Mouse (Mus musculus) embryo, embryonic 10.5 days (tissue): ENCODE data around the gene Atp6v1c2.

Experiments
- DNase-seq: peaks from one replicate; pipeline ENCODE4 v3.0.0-alpha.2; 2015; ENCODE audit warnings: low spot score

The Atp6v1c2 gene

DNA sequence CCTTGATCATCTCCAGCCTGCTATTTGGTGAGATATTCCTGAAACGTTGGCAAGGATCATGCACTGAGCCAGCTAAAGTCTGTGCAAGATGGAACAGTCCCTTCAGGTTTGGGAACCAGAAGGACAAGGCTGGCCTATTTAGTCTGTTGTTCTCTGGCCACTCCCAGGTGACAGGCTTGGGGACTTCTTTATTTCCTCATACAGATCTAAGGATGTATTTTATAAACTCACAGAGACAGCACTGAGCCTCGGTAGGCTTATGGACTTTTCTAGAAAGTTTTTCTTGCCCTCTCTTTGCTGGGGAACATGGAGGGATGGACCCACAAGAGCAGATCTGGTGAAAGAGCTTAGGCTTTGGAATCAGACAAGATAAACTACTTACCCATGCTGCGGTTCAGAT lies at the start of gene Atp6v1c2:
Atp6v1c2 (minus strand) TSS at position 101 of the 400 bp plus-strand sequence.
- DNase-seq: no peak

DNA sequence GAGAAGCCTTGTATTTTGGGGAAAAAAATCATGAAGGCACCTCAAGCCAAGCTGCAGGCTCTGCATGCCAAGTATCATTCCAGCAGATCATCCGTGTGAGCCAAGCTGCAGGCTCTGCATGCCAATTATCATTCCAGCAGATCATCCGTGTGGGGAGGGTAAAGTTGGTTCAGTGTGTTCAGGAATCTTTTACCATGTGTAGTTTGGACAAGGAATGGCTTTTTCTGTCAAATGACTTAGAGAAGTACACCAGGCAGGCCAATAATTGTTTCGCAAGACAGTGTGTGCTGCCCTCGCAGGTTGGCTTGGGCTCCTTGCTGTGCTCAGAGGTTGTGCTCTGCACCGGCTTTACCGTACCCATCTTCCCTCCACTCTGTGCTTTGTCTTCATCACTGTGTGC lies 47.4 kb upstream of the Atp6v1c2 start:
- no peak for DNase-seq

DNA sequence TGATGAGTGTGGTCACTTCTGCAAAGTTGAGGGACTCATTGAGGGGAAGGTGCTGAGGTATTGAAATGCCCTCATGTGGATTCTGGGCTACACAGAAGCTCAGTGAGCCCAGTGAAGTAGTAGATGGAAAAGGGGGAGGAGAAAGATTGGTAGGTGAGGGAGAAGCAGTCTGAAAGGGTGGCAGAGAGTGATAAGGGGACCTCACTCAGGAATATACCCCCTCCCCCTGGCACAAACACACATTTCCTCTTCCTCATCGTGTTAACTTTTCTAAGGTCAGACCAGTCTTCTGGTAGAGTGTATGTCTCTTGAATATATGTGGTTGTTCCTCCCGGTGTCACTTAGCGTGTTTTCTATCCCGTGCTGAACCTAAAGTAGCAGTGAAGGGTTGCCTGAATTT lies 46.1 kb upstream of the Atp6v1c2 start:
- DNase-seq: no peak

DNA sequence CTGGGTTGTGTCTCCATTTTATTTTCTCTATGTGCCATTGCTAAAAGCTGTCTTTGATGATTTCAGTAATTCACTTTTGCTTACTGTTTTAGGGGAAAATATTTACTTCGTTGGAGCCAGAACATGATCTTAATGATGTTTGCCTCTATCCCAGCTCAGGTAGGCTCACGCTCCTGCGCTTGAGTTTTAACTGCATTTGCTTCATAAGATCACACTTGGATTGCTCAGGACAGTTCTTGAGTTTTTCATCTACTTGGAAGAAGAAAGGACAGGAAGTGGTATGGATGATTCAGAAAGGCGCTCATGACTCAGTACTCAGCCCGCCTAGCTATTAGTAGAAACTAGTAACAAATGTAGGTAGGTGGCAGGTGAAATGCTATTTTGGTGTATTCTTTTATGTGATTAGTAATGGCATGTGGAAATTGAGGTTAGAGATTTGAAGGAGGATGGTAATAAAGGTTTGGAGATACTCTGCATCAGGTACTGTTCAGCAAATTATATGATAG lies 44.4 kb upstream of the Atp6v1c2 start:
- no peak for DNase-seq

DNA sequence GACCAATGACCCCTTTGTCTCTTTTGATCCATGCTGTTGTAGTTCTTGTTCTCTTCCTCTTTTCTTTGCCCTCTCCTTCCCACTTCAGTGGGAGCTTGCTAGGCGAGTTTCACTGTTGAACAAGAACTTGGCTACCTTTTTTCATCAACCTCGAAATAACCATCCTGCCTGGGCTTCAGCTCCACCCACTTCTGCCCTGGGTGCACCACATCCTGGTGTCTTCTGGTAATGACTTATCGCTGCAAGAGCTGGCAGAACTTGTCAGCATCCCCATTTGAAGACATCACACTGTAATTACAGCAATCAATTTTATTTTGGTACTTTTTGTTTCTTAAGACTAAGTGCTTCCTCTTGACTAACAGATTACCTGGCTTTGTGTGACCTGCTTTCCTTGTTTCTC lies 43.5 kb upstream of the Atp6v1c2 start:
- DNase-seq: no peak

DNA sequence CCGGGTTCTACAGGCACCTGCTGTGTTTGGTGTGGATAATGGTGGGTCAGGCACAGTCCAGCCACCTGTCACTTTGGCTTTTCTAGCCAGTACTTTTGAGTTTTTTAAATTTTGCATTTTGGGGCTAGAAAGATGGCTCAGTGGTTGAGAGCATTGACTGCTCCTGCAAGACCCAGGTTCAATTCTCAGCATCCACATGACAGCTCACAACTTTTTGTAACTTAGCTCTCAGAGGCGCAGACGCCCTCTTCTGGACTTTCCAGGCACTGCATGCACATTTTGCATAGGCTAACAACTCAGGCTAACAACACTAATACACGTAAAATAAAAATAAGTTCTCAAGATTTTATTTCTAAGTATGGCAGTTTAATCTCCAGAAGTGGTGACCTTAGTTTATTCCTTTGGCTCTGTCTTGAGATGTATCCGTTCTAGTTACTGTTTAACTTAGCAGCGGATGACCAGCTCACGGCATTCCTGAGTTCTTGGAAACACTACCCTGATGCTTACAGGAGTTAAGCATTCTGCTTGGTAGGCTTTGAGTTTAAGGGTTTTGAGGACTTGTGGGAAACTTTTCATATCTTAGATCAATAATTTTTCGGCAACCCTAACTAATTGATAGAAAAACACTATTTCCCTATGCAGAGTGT lies 42.6 kb upstream of the Atp6v1c2 start:
- no peak for DNase-seq

DNA sequence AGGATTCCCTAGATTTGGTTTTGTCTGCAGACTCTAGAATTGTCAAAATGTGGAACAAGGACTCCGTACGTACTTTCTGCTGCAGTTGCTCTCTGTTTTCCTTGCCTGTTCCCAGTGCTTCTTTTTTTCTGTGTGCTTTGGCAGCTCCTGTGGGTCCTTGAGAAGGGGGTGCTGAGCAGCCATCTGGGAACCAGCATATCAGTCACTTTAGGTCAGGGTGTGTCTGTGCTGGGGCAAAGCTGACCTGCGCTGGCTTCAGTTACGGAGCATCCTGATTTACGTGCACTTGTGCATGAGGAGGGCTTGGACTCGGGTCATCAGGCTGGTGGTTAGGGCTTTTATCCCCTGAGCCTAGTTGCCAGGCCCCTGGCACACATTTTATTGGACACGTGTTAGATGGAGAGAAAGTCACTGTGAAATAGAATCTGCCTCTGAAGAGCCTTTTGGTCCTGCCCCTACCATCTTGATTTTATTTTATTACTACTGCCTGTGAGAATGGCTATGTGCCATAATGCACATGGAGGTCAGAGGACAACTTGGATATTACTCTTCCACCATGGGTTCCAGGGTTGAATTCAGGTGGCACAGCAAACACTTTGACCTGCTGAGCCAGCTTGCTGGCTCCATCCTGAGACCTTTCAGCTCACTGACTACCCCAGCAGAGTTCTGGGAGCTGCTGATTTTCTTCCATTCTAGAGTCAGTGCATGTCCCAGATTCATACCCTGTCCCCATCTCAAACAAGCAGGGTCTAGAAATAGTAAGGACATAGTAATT lies 40.6 kb upstream of the Atp6v1c2 start:
- no peak for DNase-seq

DNA sequence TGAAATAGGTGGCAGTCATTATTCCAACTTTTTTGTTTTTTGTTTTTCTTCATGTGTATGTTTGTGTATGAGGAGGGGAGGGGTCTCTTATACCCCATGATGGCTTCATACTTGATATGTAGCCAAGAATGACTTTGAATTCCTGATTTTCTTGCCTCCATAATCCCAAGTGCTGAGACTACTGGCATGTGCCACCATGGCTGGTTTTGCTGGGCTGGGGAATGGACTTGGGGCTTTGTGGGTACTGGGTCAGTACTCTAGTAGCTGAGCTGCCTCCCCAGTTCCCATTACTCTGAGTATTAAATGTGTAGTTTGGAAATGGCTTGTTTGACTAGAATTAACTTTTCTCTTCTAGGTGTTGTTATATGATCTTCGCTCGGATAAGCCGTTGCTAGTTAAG lies 40.0 kb upstream of the Atp6v1c2 start:
- no peak for DNase-seq

DNA sequence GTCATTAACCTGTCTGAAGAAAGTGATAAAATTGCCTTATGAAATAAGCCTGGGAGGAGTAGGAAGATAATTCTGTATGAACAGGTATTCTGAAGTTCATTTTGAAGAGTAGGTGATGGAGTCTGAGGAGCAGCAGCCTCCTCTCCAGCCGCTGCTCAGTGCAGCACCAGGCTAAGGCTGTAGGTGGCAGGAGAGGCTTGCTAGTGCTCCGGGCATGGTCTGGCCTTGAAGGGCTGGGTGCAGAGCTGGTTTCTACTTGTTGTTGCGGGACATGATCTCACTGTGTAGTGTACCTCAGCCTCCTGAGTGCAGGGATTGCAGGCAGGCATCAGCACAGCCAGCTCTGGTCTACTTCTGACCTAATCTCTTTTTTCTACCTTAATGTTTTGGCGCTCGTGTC lies 37.8 kb upstream of the Atp6v1c2 start:
- peak; percentile 54 for DNase-seq

DNA sequence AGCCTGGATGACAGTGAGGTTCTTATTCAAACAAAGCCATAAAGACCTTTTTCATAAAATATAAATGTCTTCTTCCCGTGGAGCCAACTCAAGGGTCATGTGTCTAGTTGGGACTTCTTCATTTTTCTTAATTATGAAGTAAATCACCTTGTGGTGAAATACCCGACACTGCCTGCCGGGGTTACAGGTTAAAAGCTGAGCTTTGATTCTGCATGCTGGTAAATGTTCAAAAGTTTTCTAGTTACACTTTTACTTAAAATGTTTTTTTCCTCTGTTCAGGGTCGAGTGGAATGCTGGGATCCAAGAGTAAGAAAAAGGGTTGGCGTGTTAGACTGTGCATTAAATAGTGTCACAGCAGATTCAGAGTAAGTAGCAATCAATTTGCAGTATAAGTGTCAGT lies 33.2 kb upstream of the Atp6v1c2 start:
- no peak for DNase-seq

DNA sequence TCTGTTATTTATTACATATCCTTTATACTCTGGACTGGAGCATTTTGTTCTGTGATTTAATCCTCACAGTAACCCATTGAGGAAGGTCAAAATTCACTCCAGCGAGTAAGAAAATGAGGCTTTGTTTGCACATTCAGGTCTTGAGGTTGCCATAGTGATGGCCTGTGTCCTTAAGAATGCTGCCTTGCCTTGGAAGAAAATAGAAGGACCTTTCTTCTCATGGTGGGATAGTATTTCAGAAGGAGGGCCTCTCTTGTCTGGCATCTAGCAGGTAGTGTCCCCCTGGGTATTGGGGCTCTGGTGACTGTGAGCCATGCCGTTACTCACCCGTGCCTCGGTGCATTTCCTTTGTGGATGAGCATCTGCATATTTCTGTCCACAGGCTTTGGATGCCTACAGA lies 31.5 kb upstream of the Atp6v1c2 start:
- peak; percentile 67 for DNase-seq

DNA sequence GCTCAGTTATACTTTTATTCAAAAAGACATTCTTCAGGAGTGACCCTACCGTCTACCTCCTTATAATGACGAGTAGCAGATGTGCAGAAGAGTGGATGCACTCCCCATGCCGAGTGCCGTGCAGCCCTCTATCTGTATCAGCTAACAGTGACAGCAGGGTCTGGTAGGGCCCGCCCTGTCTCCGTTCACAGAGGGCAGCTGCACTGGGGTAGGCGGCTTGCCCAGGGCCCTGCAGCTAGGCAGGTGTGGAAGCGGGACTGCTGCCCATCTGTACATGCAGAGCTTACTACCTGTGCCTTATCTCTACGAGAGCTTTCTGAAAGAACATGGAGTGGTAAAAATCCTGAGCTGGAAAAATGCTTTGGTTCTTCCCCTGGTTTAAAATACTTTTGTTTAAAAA lies 30.9 kb upstream of the Atp6v1c2 start:
- DNase-seq: no peak

DNA sequence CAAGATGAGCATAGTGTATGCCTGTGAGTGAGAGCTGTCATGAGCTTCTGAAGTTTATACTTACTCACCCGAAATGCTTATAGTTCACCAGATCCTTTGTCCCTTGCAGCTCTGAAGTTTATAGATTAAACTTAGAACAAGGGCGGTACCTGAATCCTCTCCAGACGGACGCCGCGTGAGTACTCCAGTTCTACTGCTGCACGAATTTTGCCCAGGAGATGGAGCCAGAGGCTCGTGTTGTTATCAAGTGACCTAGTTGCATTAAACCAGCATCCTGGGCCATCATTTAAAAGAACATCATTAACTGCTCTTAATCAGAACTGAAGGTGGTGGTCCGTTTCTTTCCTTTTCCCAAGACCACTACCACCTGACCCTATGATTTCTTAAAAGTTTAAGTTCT lies 29.8 kb upstream of the Atp6v1c2 start:
- no peak for DNase-seq

DNA sequence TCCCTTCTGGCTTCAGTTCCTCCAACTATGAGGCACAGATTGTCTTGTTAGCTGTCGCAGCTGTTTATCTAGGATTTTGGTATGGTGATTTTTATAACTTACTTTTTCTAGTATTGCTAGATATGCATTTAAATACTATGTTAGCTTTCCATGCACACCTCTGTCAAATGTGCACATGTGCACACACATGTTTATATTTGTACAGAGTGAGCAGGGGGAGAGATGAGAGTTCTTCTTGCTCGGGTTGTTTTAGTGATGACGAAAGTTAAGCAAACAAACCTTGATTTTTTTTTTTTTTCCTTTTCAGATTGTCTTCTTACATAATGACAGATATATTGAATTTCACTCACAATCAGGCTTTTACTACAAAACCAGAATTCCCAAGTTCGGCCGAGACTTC lies 28.6 kb upstream of the Atp6v1c2 start:
- no peak for DNase-seq

DNA sequence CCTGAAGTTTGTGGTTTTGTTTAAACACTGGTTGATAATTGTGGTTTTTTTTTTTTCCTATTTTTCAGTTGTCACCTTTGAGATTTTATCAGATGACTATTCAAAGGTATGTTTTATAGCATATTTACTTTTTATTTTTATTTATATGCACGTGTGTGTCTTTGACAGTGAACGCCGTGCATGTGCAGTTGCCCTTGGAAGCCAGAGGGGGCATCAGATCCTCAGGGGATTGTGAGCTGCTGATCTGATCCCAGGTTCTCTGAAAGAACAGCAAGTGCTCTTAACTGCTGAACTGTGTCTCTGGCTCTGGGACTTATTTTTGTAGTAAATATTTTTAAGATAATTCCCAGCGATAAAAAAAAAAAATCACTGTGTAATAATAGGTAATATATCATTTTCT lies 27.7 kb upstream of the Atp6v1c2 start:
- DNase-seq: peak; percentile 21

DNA sequence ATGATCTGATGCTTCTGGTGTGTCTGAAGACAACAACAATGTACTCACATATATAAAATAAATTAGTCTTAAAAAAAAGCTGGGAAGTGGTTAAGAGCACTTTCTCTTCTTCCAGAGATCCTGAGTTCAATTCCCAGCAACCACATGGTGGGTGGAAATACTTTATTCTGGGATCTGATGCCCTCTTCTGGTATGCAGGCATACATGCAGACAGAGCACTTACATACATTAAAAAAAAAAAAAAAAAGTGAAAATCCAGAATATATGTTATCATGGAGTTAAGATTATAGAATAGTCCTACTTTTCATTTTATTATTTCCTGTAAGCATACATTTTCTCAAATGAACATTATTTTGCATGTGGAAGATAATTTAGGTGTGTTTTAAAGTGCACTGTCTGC lies 20.9 kb upstream of the Atp6v1c2 start:
- no peak for DNase-seq

DNA sequence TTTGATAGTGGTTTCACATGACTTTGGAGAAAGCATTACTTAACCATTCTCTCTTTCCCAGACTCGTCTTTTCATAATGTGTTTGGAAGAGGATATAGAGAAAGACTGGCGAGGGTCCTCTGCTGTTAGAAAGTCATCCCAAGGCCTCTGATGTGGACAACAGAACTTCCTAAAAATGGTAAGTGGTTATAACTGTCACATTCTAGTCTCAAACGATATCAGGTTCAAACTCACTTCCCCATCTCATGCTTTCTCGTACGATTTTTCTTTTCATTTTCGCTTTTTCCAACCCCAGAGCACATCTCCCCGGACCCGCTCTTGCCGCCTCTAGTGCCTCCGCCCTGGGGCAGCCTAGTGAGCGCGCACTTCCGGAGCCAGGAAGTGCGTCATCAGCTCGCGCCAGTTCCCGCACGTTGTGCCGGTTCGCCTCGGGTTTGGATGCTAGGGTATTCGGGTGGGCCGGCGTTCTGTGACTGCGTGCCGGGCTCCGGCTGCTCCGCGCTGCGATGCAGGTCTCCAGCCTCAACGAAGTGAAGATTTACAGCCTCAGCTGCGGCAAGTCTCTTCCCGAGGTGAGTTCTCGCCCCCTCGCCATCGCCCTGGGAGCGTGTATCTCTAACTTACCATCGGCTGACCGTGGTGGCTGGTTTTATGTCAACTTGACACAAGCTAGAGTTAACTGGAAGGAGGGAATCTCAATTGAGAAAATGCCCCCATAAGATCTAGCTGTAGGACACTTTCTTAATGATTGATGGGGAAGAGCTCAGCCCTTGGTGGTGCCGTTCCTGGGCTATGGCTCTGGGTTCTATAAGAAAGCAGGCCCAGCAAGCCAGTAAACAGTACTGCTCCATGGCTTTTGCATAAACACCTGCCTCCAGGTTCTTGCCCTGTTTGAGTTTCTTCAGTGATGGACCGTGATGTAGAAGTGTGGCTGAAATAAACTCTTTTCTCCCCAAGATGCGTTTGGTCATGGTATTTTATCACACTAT lies 19.2 kb upstream of the Atp6v1c2 start, which contains the start of gene Nol10:
Nol10 (plus strand) TSS at position 411 of the 989 bp plus-strand sequence.
- peak; percentile 94 for DNase-seq

DNA sequence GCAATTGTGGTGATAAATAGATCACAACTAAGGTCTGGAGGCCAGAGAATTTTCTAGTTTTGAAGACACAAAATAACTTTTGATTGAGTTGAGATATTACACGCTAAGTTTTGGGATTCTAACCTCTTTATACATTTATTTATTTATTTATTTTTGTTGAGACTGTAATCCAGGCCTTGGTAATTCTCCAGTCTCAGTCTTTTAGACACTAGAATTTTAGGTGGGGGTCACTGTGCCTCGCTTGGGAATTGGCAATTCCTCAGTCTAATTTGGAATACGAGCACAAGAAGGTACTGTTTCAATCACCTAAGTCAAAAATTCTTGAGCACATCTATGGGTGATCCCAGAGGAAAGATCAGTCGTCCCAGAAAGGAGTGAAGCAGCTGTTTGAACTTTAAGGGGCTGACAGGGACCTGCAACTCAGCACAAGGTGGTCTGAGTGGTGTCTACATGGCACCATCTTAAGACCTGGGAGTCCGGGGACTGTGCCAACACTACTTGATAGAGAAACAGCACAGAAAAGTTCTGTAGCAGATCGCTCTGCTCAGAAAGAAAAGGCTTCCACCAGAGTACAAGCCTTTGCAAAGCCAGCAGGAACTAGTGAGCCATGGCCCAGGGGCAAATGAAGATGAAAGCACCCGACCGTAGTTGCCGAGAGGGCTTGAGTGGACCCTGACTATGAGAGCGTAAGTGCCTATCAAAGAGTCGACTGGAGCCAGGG lies 18.3 kb upstream of the Atp6v1c2 start:
- peak; percentile 53 for DNase-seq

DNA sequence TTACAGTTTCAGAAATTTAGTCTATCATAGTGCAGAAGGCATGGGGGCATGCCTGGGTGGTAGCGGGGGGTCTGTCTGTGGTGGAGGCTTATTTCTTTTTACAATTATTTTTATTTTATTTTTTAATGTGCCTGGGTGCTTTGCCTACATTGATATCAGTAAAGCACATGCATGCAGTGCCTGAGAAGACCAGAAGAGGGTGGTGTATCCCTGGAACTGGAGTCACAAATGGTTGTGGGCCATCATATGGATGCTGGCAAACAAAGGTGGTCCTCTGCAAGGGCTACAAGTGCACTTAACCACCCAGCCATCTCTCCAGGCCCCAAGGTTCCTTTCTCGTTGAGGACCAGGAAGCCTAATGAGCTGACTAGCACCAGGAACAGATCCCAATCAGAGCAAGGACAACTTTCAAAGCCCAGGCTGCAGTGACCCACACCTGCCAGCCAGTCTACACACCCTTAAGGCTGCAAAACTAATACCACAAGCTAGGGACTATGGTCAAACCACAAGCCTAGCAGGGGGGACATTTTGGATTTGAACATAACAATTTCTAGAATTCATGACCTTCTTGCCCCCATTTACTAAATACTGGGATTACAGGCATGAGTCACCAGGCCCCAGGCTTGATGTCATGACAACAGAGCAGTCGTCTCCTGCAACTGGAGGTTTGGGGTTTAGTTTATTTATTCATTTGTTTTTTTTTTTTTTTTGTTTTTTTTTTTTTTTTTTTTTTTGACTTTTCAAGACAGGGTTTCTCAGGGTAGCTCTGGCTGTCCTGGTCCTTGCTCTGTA lies 10.2 kb upstream of the Atp6v1c2 start:
- DNase-seq: no peak

DNA sequence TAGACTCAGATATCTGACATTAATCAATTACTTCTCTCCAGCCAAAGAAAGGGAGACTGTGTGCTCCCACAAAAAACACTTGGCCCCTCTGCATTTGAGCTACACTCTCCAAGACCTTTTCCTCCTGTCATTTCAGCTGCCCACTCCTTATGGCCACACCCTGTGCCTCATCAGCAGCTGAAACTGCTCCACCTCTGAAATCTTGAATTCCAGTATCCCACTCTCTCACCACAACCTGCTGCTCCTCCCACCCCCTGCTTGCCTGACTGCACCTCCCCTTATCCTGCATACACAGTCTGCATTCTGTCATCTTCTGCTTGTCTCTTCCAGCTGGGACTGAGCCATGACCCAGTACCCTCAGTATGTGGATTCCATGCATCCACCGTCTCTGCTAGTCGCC lies 9.2 kb upstream of the Atp6v1c2 start:
- no peak for DNase-seq

DNA sequence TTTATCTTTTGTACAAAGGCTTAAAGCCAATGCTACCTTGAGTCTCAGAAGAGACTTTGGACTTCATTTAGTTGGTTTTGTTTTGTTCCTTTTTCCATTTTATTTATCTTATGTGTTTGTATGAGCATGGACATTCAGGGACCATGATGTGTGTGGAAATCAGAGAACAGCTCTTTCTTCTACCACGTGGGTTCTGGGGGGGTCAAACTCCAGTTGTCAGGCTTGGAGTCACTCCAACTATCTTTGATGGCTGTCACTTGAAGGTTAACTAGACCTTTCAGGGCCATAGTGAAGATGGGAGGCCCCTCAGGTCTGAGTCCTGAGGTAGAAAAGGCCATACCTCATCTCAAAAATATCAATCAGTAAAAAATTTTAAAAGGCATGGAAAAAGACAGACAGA lies 4.3 kb upstream of the Atp6v1c2 start:
- no peak for DNase-seq
